Mouse (Mus musculus) monocyte, adult 5-6 weeks (primary cell): ENCODE results near the gene Fam102b. TPM values are rescaled to one million over a fixed set of nuclear protein-coding genes. Genes with fewer than 3 reads are reported as not detected.

ENCODE experiments used
- ATAC-seq: fragments of 153-309, 156-312 bp; replicated peaks from 2 replicates; pipeline ENCODE4 v1.8.0; 2017; ENCODE audit warnings: mild to moderate bottlenecking; ENCODE audit not compliant: low TSS enrichment, insufficient number of reproducible peaks, severe bottlenecking, poor library complexity, low FRiP score
- total RNA-seq: library from RNA; stranded (forward); fragments of 200-1000, 200-491, 200-594 nt; gene quantifications from 3 replicates; pipeline ENCODE4 v1.2.3, GENCODE M21; 2017

Gene Fam102b
- total RNA-seq, 1 experiment from 2014 or later = 25.0 TPM

- ATAC-seq = no peak
Measured at GRCm38 (mm10) chr3:108973980-108974660, 53.3 kb downstream of the Fam102b start.

GRCm38 (mm10) chr3:108966051-108966450 is 61.4 kb downstream of the Fam102b start:
- no peak for ATAC-seq

- no peak for ATAC-seq
Measured at GRCm38 (mm10) chr3:108964361-108965044, 62.9 kb downstream of the Fam102b start.

- no peak for ATAC-seq
Measured at GRCm38 (mm10) chr3:108963776-108964175, 63.6 kb downstream of the Fam102b start.

- no peak for ATAC-seq
Measured at GRCm38 (mm10) chr3:108963278-108963677, 64.1 kb downstream of the Fam102b start.

GRCm38 (mm10) chr3:108961655-108962054 is 65.8 kb downstream of the Fam102b start:
- ATAC-seq = no peak

- no peak for ATAC-seq
Measured at GRCm38 (mm10) chr3:108961226-108961625, 66.2 kb downstream of the Fam102b start.

GRCm38 (mm10) chr3:108959680-108960295 is 67.6 kb downstream of the Fam102b start:
- ATAC-seq = no peak

- no peak for ATAC-seq
Measured at GRCm38 (mm10) chr3:108957976-108958375, 69.4 kb downstream of the Fam102b start.

- ATAC-seq = no peak
Measured at GRCm38 (mm10) chr3:108940996-108941395, 86.4 kb downstream of the Fam102b start.

GRCm38 (mm10) chr3:108940001-108940633 is 87.3 kb downstream of the Fam102b start, which contains the start of gene Gm9857:
Gm9857 (minus strand) TSS chr3:108940445.
- no peak for ATAC-seq

- no peak for ATAC-seq
Measured at GRCm38 (mm10) chr3:108939573-108939972, 87.8 kb downstream of the Fam102b start, which contains the start of gene Henmt1. Henmt1 (plus strand) TSS chr3:108939873.

- no peak for ATAC-seq
Measured at GRCm38 (mm10) chr3:108938691-108939090, 88.7 kb downstream of the Fam102b start.

GRCm38 (mm10) chr3:108933557-108933956 is 93.8 kb downstream of the Fam102b start:
- no peak for ATAC-seq

GRCm38 (mm10) chr3:108926308-108926707 is 101.1 kb downstream of the Fam102b start:
- ATAC-seq = no peak

GRCm38 (mm10) chr3:108925677-108926076 is 101.7 kb downstream of the Fam102b start:
- no peak for ATAC-seq

GRCm38 (mm10) chr3:108921822-108922221 is 105.6 kb downstream of the Fam102b start:
- no peak for ATAC-seq
